Mouse (Mus musculus) bone marrow macrophage, adult 2 months (primary cell): ENCODE measurements around the gene Sumo1.

ENCODE experiments used
- CTCF ChIP-seq: IDR thresholded peaks from 2 replicates; pipeline ENCODE4 v1.5.1; 2012; ENCODE audit warnings: low read depth, mild to moderate bottlenecking, low read length, moderate library complexity
- POLR2A ChIP-seq: IDR thresholded peaks from 2 replicates; pipeline ENCODE4 v1.6.1; 2012; ENCODE audit warnings: mild to moderate bottlenecking, low read depth, low read length, borderline replicate concordance

DNA sequence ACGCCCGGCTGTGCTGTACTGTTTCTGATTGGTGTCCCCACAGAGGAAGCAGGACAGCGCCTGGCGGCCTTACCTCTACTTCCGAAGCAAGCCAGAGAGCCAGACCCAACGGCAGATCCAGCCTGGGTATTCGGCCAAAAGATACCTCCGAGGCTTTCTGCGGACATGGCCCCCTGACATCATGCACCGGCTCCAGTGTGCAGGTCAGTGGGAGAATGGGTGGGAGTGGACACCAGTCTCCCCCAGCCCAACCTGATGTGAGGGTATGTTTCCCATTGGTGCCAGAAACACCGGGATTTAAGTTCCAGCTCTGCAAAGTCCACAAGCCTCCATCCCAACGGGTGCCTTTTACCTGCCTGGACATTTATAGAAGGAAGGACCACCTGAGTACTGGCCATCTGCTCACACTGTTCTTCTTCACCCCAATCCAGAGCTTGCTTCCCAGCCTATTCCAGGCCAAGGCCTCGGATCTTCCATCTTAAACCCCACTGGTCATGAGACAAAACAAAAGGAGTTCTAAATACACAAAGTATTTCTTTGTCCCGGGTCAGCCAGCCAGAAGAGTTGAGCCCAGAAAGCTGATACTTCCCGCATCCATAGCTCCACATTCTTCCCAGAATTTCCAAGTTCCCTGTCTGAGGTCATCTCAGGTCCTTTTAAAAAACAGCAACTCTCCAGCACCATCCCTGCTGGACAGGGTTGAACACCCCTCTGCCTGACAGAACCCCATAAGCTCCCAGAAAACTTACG, 129.2 kb downstream of the Sumo1 start:
- no peak for TF ChIP-seq CTCF
- TF ChIP-seq POLR2A = no peak
